Mouse (Mus musculus) retina, embryonic 14.5 days (tissue): Measurements from ENCODE around the gene Chpf.

Source experiments
- DNase-seq: peaks from one replicate; pipeline ENCODE4 v3.0.0-alpha.2; 2015; ENCODE audit warnings: low spot score

Gene Chpf

GRCm38 (mm10) chr1:75478916-75479634, at the start of gene Chpf, which contains the start of gene Tmem198:
TSS of gene Chpf (minus strand) at chr1:75479307.
TSS of gene Tmem198 (plus strand) at chr1:75479532.
- DNase-seq, result peak; percentile 98

- DNase-seq, result no peak
These were observed 45.6 kb upstream of the Chpf start for GRCm38 (mm10) chr1:75524679-75525078.

- DNase-seq, result peak; percentile 98
These were observed 42.4 kb upstream of the Chpf start, which contains the start of gene Stk11ip for GRCm38 (mm10) chr1:75521321-75522031. TSS of gene Stk11ip (plus strand) at chr1:75521529.

GRCm38 (mm10) chr1:75519576-75519975, 40.5 kb upstream of the Chpf start:
- no peak for DNase-seq

GRCm38 (mm10) chr1:75518427-75518826, 39.3 kb upstream of the Chpf start:
- DNase-seq, result no peak

- no peak for DNase-seq
These were observed 38.9 kb upstream of the Chpf start for GRCm38 (mm10) chr1:75517984-75518383.

GRCm38 (mm10) chr1:75516703-75517380, 37.7 kb upstream of the Chpf start:
- no peak for DNase-seq

GRCm38 (mm10) chr1:75512550-75512949, 33.4 kb upstream of the Chpf start:
- no peak for DNase-seq

- DNase-seq, result no peak
These were observed 32.5 kb upstream of the Chpf start for GRCm38 (mm10) chr1:75511437-75512210.

- DNase-seq, result no peak
These were observed 31.0 kb upstream of the Chpf start for GRCm38 (mm10) chr1:75510154-75510553.

GRCm38 (mm10) chr1:75509586-75509985, 30.5 kb upstream of the Chpf start:
- no peak for DNase-seq

- DNase-seq, result no peak
These were observed 27.9 kb upstream of the Chpf start, which contains the start of gene Inha for GRCm38 (mm10) chr1:75507006-75507405. TSS of gene Inha (plus strand) at chr1:75507077.

- DNase-seq, result peak; percentile 78
These were observed 27.1 kb upstream of the Chpf start, which contains the start of gene Obsl1 for GRCm38 (mm10) chr1:75505956-75506831. TSS of gene Obsl1 (minus strand) at chr1:75506452.

- DNase-seq, result peak; percentile 64
These were observed 26.2 kb upstream of the Chpf start for GRCm38 (mm10) chr1:75505159-75505955.

GRCm38 (mm10) chr1:75504256-75505045, 25.3 kb upstream of the Chpf start:
- no peak for DNase-seq

GRCm38 (mm10) chr1:75503651-75503980, 24.5 kb upstream of the Chpf start:
- DNase-seq, result no peak

- no peak for DNase-seq
These were observed 24.0 kb upstream of the Chpf start for GRCm38 (mm10) chr1:75502945-75503650.

GRCm38 (mm10) chr1:75501905-75502304, 22.8 kb upstream of the Chpf start:
- no peak for DNase-seq

GRCm38 (mm10) chr1:75499441-75499840, 20.3 kb upstream of the Chpf start:
- DNase-seq, result no peak
